Mouse (Mus musculus) liver, embryonic 12.5 days (tissue): ENCODE data around the gene Elk4. TPM values are rescaled to one million over a fixed set of nuclear protein-coding genes. Genes with fewer than 3 reads are reported as not detected.

Experiments
- ATAC-seq: fragments of 200-750 bp; cut with Nextera tagmentation; 2 replicates; pipeline ENCODE4 v1.8.0; 2017; ENCODE audit warnings: moderate number of reproducible peaks, mild to moderate bottlenecking, moderate library complexity
- H3K27ac ChIP-seq: fragments of 300-500 bp; sonication (generic); 2 replicates; pipeline ENCODE4 v1.5.1; 2016; ENCODE audit warnings: mild to moderate bottlenecking
- H3K27me3 ChIP-seq: fragments of 300-500 bp; sonication (generic); replicated peaks from 2 replicates; pipeline ENCODE4 v1.6.1; 2016; ENCODE audit warnings: mild to moderate bottlenecking, moderate library complexity
- H3K36me3 ChIP-seq: fragments of 300-500 bp; sonication (generic); 2 replicates; pipeline ENCODE4 v1.6.1; 2016; ENCODE audit warnings: mild to moderate bottlenecking, moderate library complexity
- H3K4me1 ChIP-seq: fragments of 300-500 bp; sonication (generic); 2 replicates; pipeline ENCODE4 v1.6.1; 2016
- H3K4me2 ChIP-seq: fragments of 300-500 bp; sonication (generic); 2 replicates; pipeline ENCODE4 v1.6.1; 2016; ENCODE audit warnings: mild to moderate bottlenecking, moderate library complexity
- H3K4me3 ChIP-seq: fragments of 300-500 bp; sonication (generic); 2 replicates; pipeline ENCODE4 v1.5.1; 2016; ENCODE audit warnings: mild to moderate bottlenecking, moderate library complexity
- H3K9ac ChIP-seq: fragments of 300-500 bp; sonication (generic); 2 replicates; pipeline ENCODE4 v1.6.1; 2016; ENCODE audit warnings: mild to moderate bottlenecking, moderate library complexity
- H3K9me3 ChIP-seq: fragments of 300-500 bp; sonication (generic); replicated peaks from 2 replicates; pipeline ENCODE4 v1.6.1; 2016; ENCODE audit warnings: mild to moderate bottlenecking, moderate library complexity
- WGBS: fragments of 180-500 bp; shearing (Covaris S2); methylation state at CpG from one replicate; pipeline ENCODE4 v1.1.7; 2016; ENCODE audit not compliant: insufficient replicate concordance; 5-methylcytosine and 5-hydroxymethylcytosine counted together
- polyA plus RNA-seq: library from polyadenylated mRNA; unstranded; fragments of >200 nt; fragmentation: Nextera tagmentation; extraction: Ambion mirVana; gene quantifications from 2 replicates; pipeline ENCODE4 v1.2.1, GENCODE M21; 2016

The Elk4 gene
- polyA plus RNA-seq, 1 experiment from 2014 or later = 14.4 TPM

DNA sequence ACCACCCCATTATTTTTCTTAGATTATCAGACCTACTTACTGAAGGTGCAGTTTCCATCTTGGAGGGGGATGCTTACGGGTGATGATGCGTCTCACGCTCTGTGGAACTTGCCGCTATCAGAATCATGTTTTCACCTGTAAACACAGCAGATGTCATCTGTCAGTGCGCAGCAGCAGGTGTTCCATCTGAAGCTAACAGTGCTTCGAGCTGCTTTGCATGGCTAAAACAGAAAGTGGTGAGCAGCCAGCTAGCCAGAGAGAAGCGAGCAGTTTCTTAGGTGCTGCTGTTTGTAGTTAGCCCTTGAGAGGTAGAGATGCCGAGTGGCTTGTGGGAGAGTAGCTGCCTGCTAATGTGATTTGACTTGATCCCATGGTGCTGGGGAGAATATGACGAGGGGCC, 21.0 kb downstream of the Elk4 start:
- 92% methylated on average over 9 of the region's 9 CpGs for WGBS
- H3K27ac ChIP-seq = peak overlapping the region; percentile 85
- peaks cover 35% of the 10 kb centered on the region for H3K4me1 ChIP-seq
- no peak overlapping the region for H3K9ac ChIP-seq
- H3K4me2 ChIP-seq = no peak overlapping the region
- ATAC-seq = no peak
- peaks cover 89% of the 10 kb centered on the region for H3K36me3 ChIP-seq
- no peaks in the 10 kb centered on the region for H3K27me3 ChIP-seq
- H3K9me3 ChIP-seq = no peaks in the 10 kb centered on the region
- no peak overlapping the region for H3K4me3 ChIP-seq

DNA sequence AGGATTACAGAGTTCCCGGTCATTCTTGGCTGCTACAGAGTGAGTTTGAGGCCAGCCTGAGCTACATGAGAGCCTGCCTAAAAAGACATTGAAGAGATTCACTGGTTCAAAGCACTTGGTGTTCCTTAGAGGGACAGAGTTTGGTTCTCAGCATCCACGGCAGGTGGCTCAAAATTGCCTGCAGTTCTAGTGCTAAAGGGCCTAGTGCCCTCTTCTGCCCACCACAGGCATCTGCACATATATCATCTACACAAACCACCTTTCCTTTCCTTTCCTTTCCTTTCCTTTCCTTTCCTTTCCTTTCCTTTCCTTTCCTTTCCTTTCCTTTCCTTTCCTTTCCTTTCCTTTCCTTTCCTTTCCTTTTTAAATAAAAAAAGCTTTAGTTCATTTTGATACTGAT, 23.2 kb downstream of the Elk4 start:
- Histone ChIP-seq H3K27ac (no peak overlapping the region), H3K9me3 (no peaks in the 10 kb centered on the region), H3K27me3 (no peaks in the 10 kb centered on the region), H3K4me3 (no peak overlapping the region), H3K36me3 (peaks cover 77% of the 10 kb centered on the region), H3K4me2 (no peak overlapping the region), H3K4me1 (peaks cover 35% of the 10 kb centered on the region), H3K9ac (no peak overlapping the region)
- ATAC-seq = no peak
- 72% methylated on average over 2 of the region's 2 CpGs for WGBS

DNA sequence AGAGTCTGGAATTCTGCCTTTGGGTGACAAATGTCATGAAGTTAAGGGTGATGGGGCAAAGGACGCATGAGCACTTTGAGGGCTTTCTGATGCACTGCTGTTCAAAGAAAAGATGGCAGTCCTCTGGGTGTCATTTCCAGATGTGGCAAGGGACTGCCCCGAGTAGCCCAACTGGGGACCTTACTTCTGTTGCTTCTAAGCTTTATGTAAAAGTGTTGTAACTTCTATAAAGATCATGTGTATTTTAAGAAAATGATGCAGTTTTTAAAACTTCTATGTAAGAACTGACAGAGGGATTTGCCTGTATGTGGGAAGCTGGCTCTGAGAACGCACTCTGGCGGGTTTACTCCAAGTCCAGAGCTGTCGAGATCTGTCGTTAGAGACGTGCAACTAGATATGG, 24.8 kb downstream of the Elk4 start:
- H3K27ac ChIP-seq = no peak overlapping the region
- peaks cover 67% of the 10 kb centered on the region for H3K36me3 ChIP-seq
- no peaks in the 10 kb centered on the region for H3K9me3 ChIP-seq
- H3K4me1 ChIP-seq = peaks cover 19% of the 10 kb centered on the region
- no peak overlapping the region for H3K4me2 ChIP-seq
- no peak overlapping the region for H3K4me3 ChIP-seq
- H3K27me3 ChIP-seq = no peaks in the 10 kb centered on the region
- 84% methylated on average over 7 of the region's 7 CpGs for WGBS
- no peak for ATAC-seq
- no peak overlapping the region for H3K9ac ChIP-seq

DNA sequence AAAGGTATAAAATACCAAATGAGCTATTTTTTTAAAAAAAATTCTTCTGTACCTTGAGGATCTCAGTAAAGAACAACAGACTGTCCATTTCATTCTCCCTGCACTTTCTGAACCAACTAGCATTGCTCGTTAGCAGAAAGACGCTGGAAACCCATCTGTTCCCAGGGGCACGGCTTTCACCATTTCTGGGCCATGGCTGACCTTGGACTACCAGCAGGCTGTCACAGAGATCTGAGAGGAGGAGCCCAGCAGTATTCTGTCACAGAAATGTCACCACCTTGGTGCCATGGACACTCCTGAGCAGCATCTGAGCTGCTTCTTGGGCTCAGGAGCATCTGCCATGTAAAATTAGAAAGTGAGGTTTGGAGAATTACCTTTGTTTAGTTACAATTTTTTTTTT, 30.3 kb downstream of the Elk4 start:
- no peak for ATAC-seq
- H3K9ac ChIP-seq = no peak overlapping the region
- 79% methylated on average over 3 of the region's 3 CpGs for WGBS

DNA sequence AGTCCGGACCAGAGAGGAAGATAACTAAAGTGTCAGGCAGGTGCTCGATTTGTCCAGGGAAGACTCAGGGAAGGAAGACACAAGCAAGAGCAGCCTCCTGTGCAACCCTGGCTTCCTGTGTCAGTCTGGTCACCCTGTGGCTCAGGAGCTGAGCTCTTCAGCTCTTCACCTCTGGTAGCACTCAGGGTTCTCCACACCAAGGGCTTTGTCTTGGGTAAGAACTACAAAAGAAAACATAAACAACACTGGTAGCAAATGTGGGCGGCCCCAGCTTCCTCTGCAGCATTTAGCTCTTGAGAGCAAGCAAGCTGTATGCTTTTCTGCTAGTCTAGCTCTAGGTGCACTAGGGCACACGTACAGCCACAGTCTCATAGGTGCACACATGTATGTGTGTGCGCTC, 31.3 kb downstream of the Elk4 start:
- no peaks in the 10 kb centered on the region for H3K4me1 ChIP-seq
- no peak overlapping the region for H3K27ac ChIP-seq
- no peak overlapping the region for H3K9ac ChIP-seq
- peaks cover 9% of the 10 kb centered on the region for H3K36me3 ChIP-seq
- no peaks in the 10 kb centered on the region for H3K9me3 ChIP-seq
- ATAC-seq = no peak
- H3K4me2 ChIP-seq = no peak overlapping the region
- 64% methylated on average over 5 of the region's 5 CpGs for WGBS
- no peak overlapping the region for H3K4me3 ChIP-seq
- H3K27me3 ChIP-seq = no peaks in the 10 kb centered on the region

More for the DNA sequence above, 30.3 kb downstream of the Elk4 start:
- H3K4me2 ChIP-seq = no peak overlapping the region
- no peak overlapping the region for H3K4me3 ChIP-seq
- H3K27me3 ChIP-seq = no peaks in the 10 kb centered on the region
- H3K36me3 ChIP-seq = peaks cover 19% of the 10 kb centered on the region
- H3K4me1 ChIP-seq = no peaks in the 10 kb centered on the region
- H3K27ac ChIP-seq = no peak overlapping the region
- no peaks in the 10 kb centered on the region for H3K9me3 ChIP-seq

DNA sequence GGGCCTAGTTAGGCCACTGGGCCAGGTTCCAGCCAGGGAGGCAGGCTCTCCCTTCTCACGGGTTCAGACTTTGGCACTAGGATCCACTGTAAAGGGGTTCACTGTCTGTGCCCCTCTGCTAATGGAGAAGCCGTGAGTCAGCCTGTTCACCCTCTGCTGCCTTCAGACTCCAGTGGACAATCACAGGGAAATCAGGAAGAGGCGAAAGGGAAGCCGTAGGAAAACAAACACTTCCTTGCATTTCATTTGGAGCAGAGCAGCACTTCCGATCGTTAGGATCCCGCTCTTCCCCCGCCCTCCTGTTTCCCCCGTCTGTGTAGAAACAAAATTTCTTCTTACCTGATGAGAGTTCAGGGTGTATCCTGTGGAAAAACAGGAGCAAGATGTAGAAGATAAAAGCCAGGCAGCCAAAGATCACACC, 32.8 kb downstream of the Elk4 start:
- 65% methylated on average over 9 of the region's 9 CpGs for WGBS
- no peak overlapping the region for H3K27ac ChIP-seq

DNA sequence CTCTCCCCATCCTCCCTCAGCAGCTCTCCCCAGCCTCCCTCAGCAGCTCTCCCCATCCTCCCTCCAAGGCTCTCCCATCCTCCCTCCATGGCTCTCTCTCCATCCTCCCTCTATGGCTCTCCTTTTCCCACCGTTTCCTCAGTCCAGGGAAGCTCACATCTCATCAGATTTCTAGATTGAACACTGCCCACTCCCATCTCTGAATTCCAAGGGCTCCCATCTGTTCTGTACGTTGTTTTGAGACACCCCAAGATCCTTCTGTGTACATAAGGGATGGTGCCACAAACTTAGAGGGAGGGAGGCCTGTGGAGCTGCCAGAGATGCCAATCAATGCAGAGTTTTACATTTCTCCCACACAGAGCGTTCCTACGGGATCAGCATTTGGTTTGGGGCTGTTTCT, 36.4 kb downstream of the Elk4 start:
- Histone ChIP-seq H3K27me3 (no peaks in the 10 kb centered on the region), H3K4me1 (no peaks in the 10 kb centered on the region), H3K27ac (no peak overlapping the region), H3K9ac (no peak overlapping the region), H3K36me3 (0 out of 2 replicates have a peak, but pooled peaks cover 2% of the 10 kb centered on the region), H3K4me3 (no peak overlapping the region), H3K9me3 (no peaks in the 10 kb centered on the region), H3K4me2 (no peak overlapping the region)
- no peak for ATAC-seq
- 59% methylated on average over 4 of the region's 4 CpGs for WGBS

More for the DNA sequence above, 32.8 kb downstream of the Elk4 start:
- Histone ChIP-seq H3K4me1 (no peaks in the 10 kb centered on the region), H3K4me2 (no peak overlapping the region), H3K9ac (no peak overlapping the region), H3K4me3 (no peak overlapping the region), H3K9me3 (no peaks in the 10 kb centered on the region), H3K36me3 (0 out of 2 replicates have a peak, but pooled peaks cover 3% of the 10 kb centered on the region), H3K27me3 (no peaks in the 10 kb centered on the region)
- no peak for ATAC-seq

DNA sequence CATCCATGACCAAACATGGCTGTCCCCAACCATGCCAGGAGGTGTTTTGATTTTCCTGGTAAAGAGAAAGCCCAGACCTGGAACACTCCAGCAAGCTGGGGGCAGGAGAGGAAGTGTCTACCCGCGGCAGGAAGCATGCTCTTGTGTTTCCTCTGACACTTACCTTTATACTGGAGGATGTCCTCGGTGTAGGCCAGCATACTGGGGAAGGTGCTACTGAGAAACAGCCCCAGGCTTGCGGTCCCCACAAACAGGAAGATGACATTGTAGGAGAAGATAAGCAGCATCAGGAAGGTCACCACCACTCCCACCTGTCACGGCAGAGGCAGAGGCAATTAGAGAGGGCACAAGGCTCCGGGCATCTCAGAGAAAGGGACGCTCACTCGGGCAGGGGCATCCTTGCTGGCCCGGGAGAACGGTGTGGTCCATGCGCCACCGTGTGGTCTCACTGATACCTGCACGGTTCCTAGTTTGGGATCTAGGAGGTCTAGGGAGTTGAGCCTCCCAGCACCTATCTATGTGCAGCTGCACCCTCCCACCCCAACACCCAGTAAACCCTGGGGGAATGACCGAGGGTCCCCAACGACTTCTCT, 38.8 kb downstream of the Elk4 start:
- H3K27ac ChIP-seq = no peak overlapping the region
- H3K9ac ChIP-seq = no peak overlapping the region
- H3K9me3 ChIP-seq = no peaks in the 10 kb centered on the region
- no peaks in the 10 kb centered on the region for H3K36me3 ChIP-seq
- ATAC-seq = peak; percentile 54; the same call in 1 of the 2 replicates
- H3K4me1 ChIP-seq = no peaks in the 10 kb centered on the region
- H3K27me3 ChIP-seq = no peaks in the 10 kb centered on the region
- H3K4me3 ChIP-seq = no peak overlapping the region
- no peak overlapping the region for H3K4me2 ChIP-seq
- 11% methylated on average over 15 of the region's 15 CpGs for WGBS

DNA sequence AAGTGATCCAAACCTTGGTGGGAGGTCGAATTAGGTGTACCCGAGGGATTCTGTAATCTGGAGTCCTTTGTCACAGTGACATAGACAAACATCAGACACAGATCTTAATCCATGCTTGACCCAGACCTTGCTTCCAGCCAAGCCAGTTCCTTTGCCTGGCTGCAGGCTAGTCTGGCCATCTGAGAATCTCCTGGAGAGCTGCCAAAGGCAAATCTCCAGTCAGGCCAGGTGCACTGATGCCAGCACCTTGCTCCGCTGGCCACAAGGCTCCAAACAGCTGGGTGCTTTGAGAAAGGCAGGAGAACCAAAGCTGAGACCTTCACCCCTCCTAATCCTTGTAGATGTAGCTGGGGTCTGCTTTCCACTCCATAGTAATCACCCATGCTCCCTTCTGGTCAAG, 44.3 kb downstream of the Elk4 start:
- Histone ChIP-seq H3K9me3 (no peaks in the 10 kb centered on the region), H3K9ac (no peak overlapping the region), H3K36me3 (no peaks in the 10 kb centered on the region), H3K27ac (no peak overlapping the region), H3K27me3 (no peaks in the 10 kb centered on the region), H3K4me3 (no peak overlapping the region), H3K4me1 (no peaks in the 10 kb centered on the region), H3K4me2 (no peak overlapping the region)
- no peak for ATAC-seq
- WGBS = 65% methylated on average over 3 of the region's 3 CpGs

DNA sequence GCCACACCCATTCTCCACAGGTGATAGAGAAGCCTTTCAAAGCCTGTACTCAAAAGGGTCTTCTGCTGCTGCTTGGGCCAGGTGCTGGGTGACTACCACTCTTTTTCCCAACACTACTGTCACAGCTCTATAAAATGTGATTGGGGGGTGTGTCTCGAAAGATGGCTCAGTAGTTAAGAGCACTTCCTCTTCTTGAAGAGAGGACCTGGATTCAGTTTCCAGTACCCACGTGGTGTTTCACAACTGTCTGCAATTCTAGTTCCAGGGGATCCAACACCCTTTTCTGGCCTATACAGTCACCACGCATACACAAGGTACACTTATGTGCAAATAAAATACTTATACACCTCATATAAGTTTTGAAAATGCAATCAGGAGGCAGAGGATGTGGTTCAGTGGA, 47.0 kb downstream of the Elk4 start:
- no peak overlapping the region for H3K27ac ChIP-seq
- no peak overlapping the region for H3K9ac ChIP-seq
- WGBS = 36% methylated on average over 3 of the region's 3 CpGs
- no peak overlapping the region for H3K4me2 ChIP-seq
- ATAC-seq = no peak
- H3K4me3 ChIP-seq = no peak overlapping the region
- no peaks in the 10 kb centered on the region for H3K36me3 ChIP-seq
- H3K4me1 ChIP-seq = no peaks in the 10 kb centered on the region
- H3K27me3 ChIP-seq = no peaks in the 10 kb centered on the region
- H3K9me3 ChIP-seq = no peaks in the 10 kb centered on the region

DNA sequence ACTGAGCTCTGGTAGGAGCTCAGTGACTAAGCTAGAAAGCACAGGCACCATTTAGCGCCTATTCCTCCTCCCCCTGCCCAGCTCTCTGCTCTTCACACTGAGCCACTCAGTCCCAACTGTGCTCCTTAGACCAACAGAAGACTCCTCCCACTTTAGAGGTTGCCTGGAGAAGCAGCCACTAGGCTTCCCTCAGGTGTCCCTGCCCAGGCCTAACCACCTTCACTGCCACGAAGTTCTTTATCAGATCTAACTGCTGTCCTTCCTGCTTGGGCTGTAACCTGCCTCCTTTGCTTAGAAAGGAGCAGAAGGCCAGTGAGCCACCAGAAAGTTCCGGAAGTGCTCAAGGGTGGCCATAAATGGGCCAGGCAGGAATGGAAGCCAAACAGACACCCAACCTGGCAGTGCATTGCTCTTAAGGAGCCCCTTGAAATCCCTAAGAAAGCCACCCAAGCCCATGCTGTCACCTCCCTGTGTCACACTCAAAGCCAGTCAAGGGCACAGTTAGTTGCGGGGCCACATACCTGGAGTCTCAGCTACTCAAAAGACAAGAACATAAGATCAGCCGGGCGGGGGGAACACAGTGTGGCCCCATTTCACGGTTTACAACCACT, 47.8 kb downstream of the Elk4 start:
- Histone ChIP-seq H3K9ac (no peak overlapping the region), H3K4me1 (no peaks in the 10 kb centered on the region), H3K4me2 (no peak overlapping the region), H3K4me3 (no peak overlapping the region), H3K27ac (no peak overlapping the region), H3K9me3 (no peaks in the 10 kb centered on the region), H3K27me3 (no peaks in the 10 kb centered on the region), H3K36me3 (no peaks in the 10 kb centered on the region)
- WGBS = 61% methylated on average over 7 of the region's 7 CpGs
- ATAC-seq = no peak

DNA sequence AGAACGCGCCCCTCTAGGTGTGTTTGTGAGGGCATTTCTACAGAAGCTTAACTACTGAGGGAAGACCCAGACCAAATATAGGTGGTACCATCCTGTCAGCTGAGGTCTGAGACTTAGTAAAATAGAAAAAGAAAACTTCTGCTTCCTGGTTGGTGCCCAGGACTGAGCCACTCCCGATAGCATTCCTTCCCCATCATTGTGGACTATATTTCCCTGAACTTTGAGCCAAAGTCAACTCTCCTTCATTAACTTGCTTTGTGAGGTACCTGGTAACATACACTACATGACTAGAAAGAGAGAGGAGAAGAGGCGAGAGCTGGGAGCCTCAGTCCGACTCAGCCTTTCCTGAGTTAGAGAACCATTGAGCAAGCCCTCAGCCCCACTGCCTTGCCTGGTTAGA, 51.2 kb downstream of the Elk4 start:
- ATAC-seq = no peak
- WGBS = 63% methylated on average over 5 of the region's 5 CpGs

More for the DNA sequence above, 51.2 kb downstream of the Elk4 start:
- Histone ChIP-seq H3K4me1 (no peaks in the 10 kb centered on the region), H3K27ac (no peak overlapping the region), H3K4me3 (no peak overlapping the region), H3K4me2 (no peak overlapping the region), H3K36me3 (no peaks in the 10 kb centered on the region), H3K9ac (no peak overlapping the region), H3K27me3 (peaks cover 15% of the 10 kb centered on the region), H3K9me3 (no peaks in the 10 kb centered on the region)
